Mouse (Mus musculus) heart, embryonic 13.5 days (tissue): ENCODE results near the gene Akap8l. TPM values are rescaled to one million over a fixed set of nuclear protein-coding genes. Genes with fewer than 3 reads are reported as not detected.

ENCODE experiments used
- ATAC-seq: fragments of 200-750 bp; cut with Nextera tagmentation; 2 replicates; pipeline ENCODE4 v1.8.0; 2017; ENCODE audit warnings: moderate TSS enrichment; ENCODE audit not compliant: insufficient number of reproducible peaks, low FRiP score, low TSS enrichment; ENCODE audit errors: extremely low read depth
- H3K27ac ChIP-seq: fragments of 300-500 bp; sonication (generic); replicated peaks from 2 replicates; pipeline ENCODE4 v1.5.1; 2015; ENCODE audit warnings: moderate library complexity, mild to moderate bottlenecking, inconsistent platforms
- H3K27me3 ChIP-seq: fragments of 300-500 bp; sonication (generic); replicated peaks from 2 replicates; pipeline ENCODE4 v1.6.1; 2015; ENCODE audit warnings: mild to moderate bottlenecking, inconsistent platforms
- H3K36me3 ChIP-seq: fragments of 300-500 bp; sonication (generic); 2 replicates; pipeline ENCODE4 v1.6.1; 2015; ENCODE audit warnings: mild to moderate bottlenecking, inconsistent platforms
- H3K4me1 ChIP-seq: fragments of 300-500 bp; sonication (generic); 2 replicates; pipeline ENCODE4 v1.6.1; 2015; ENCODE audit warnings: inconsistent platforms
- H3K4me2 ChIP-seq: fragments of 300-500 bp; sonication (generic); 2 replicates; pipeline ENCODE4 v1.6.1; 2015; ENCODE audit warnings: inconsistent platforms, mild to moderate bottlenecking, moderate library complexity
- H3K4me3 ChIP-seq: fragments of 300-500 bp; sonication (generic); 2 replicates; pipeline ENCODE4 v1.5.1; 2015; ENCODE audit warnings: moderate library complexity, mild to moderate bottlenecking, inconsistent platforms
- H3K9ac ChIP-seq: fragments of 300-500 bp; sonication (generic); 2 replicates; pipeline ENCODE4 v1.6.1; 2015; ENCODE audit warnings: inconsistent platforms, mild to moderate bottlenecking, moderate library complexity
- H3K9me3 ChIP-seq: fragments of 300-500 bp; sonication (generic); 2 replicates; pipeline ENCODE4 v1.6.1; 2016; ENCODE audit warnings: inconsistent platforms
- WGBS: fragments of 180-500 bp; shearing (Covaris S2); methylation state at CpG from one replicate; pipeline ENCODE4 v1.1.7; 2015; ENCODE audit warnings: mixed read lengths; 5-methylcytosine and 5-hydroxymethylcytosine counted together
- polyA plus RNA-seq: library from polyadenylated mRNA; unstranded; fragments of >200 nt; fragmentation: Nextera tagmentation; extraction: Ambion mirVana; gene quantifications from 2 replicates; pipeline ENCODE4 v1.2.1, GENCODE M21; 2015

The Akap8l gene
- polyA plus RNA-seq, 1 experiment from 2014 or later = 84.3 TPM

GRCm38 (mm10) chr17:32340110-32340509 is 10.3 kb downstream of the Akap8l start:
- Histone ChIP-seq H3K27me3 (no peaks in the 10 kb centered on the region), H3K27ac (no peak overlapping the region), H3K36me3 (peaks cover 84% of the 10 kb centered on the region), H3K4me3 (no peak overlapping the region), H3K4me1 (no peaks in the 10 kb centered on the region), H3K4me2 (no peak overlapping the region), H3K9ac (no peak overlapping the region), H3K9me3 (no peaks in the 10 kb centered on the region)
- ATAC-seq = no peak
- 56% methylated on average over 1 of the region's 1 CpGs for WGBS

GRCm38 (mm10) chr17:32335869-32336268 is 14.5 kb downstream of the Akap8l start:
- Histone ChIP-seq H3K4me2 (no peak overlapping the region), H3K9ac (no peak overlapping the region), H3K4me3 (no peak overlapping the region), H3K9me3 (no peaks in the 10 kb centered on the region), H3K27me3 (no peaks in the 10 kb centered on the region), H3K27ac (no peak overlapping the region), H3K4me1 (no peaks in the 10 kb centered on the region), H3K36me3 (peaks cover 91% of the 10 kb centered on the region)
- WGBS = 72% methylated on average over 2 of the region's 2 CpGs
- ATAC-seq = no peak

GRCm38 (mm10) chr17:32334921-32335320 is 15.5 kb downstream of the Akap8l start:
- no peak overlapping the region for H3K27ac ChIP-seq
- no peaks in the 10 kb centered on the region for H3K4me1 ChIP-seq
- H3K36me3 ChIP-seq = peaks cover 97% of the 10 kb centered on the region
- no peak for ATAC-seq
- H3K4me2 ChIP-seq = no peak overlapping the region
- no peak overlapping the region for H3K4me3 ChIP-seq
- no peak overlapping the region for H3K9ac ChIP-seq
- H3K27me3 ChIP-seq = no peaks in the 10 kb centered on the region
- 94% methylated on average over 12 of the region's 12 CpGs for WGBS
- H3K9me3 ChIP-seq = no peaks in the 10 kb centered on the region

GRCm38 (mm10) chr17:32333675-32334303 is 16.6 kb downstream of the Akap8l start:
- no peaks in the 10 kb centered on the region for H3K27me3 ChIP-seq
- peaks cover 96% of the 10 kb centered on the region for H3K36me3 ChIP-seq
- no peak overlapping the region for H3K4me3 ChIP-seq
- no peak overlapping the region for H3K27ac ChIP-seq
- no peaks in the 10 kb centered on the region for H3K4me1 ChIP-seq
- no peaks in the 10 kb centered on the region for H3K9me3 ChIP-seq
- no peak overlapping the region for H3K9ac ChIP-seq
- WGBS = 55% methylated on average over 31 of the region's 31 CpGs
- ATAC-seq = no peak
- H3K4me2 ChIP-seq = no peak overlapping the region

GRCm38 (mm10) chr17:32327501-32327900 is 22.9 kb downstream of the Akap8l start:
- no peak for ATAC-seq
- H3K9me3 ChIP-seq = no peaks in the 10 kb centered on the region
- no peaks in the 10 kb centered on the region for H3K27me3 ChIP-seq
- no peak overlapping the region for H3K4me2 ChIP-seq
- no peak overlapping the region for H3K27ac ChIP-seq
- peaks cover 5% of the 10 kb centered on the region for H3K4me1 ChIP-seq
- peaks cover 87% of the 10 kb centered on the region for H3K36me3 ChIP-seq
- no peak overlapping the region for H3K9ac ChIP-seq
- H3K4me3 ChIP-seq = no peak overlapping the region

- WGBS = 93% methylated on average over 1 of the region's 1 CpGs
- H3K9me3 ChIP-seq = no peaks in the 10 kb centered on the region
- 0 out of 2 replicates have a peak overlapping the region, but pooled peaks have one; percentile 8 for H3K9ac ChIP-seq
- peaks cover 36% of the 10 kb centered on the region for H3K4me1 ChIP-seq
- no peak overlapping the region for H3K27ac ChIP-seq
- H3K4me3 ChIP-seq = no peak overlapping the region
- H3K4me2 ChIP-seq = peak overlapping the region; percentile 90; the same call in 1 of the 2 replicates
- no peak for ATAC-seq
- peaks cover 51% of the 10 kb centered on the region for H3K36me3 ChIP-seq
- H3K27me3 ChIP-seq = no peaks in the 10 kb centered on the region
Measured at GRCm38 (mm10) chr17:32322809-32323208, 27.6 kb downstream of the Akap8l start.

- H3K4me1 ChIP-seq = peaks cover 38% of the 10 kb centered on the region
- no peaks in the 10 kb centered on the region for H3K9me3 ChIP-seq
- peak overlapping the region; percentile 90 for H3K4me2 ChIP-seq
- H3K4me3 ChIP-seq = peak overlapping the region; percentile 95
- H3K27me3 ChIP-seq = no peaks in the 10 kb centered on the region
- 13% methylated on average over 6 of the region's 6 CpGs for WGBS
- peak overlapping the region; percentile 87 for H3K9ac ChIP-seq
- no peak for ATAC-seq
- peaks cover 54% of the 10 kb centered on the region for H3K36me3 ChIP-seq
- H3K27ac ChIP-seq = peak overlapping the region; percentile 98
Measured at GRCm38 (mm10) chr17:32321836-32322235, 28.6 kb downstream of the Akap8l start.

GRCm38 (mm10) chr17:32321390-32321734 is 29.0 kb downstream of the Akap8l start:
- Histone ChIP-seq H3K4me3 (peak overlapping the region; percentile 95), H3K9me3 (no peaks in the 10 kb centered on the region), H3K4me1 (peaks cover 38% of the 10 kb centered on the region), H3K27ac (peak overlapping the region; percentile 98), H3K4me2 (peak overlapping the region; percentile 90), H3K27me3 (no peaks in the 10 kb centered on the region), H3K9ac (peak overlapping the region; percentile 87), H3K36me3 (peaks cover 54% of the 10 kb centered on the region)
- WGBS = under 1% methylated on average over 23 of the region's 23 CpGs
- ATAC-seq = peak; percentile 65; the same call in 1 of the 2 replicates

- H3K36me3 ChIP-seq = peaks cover 54% of the 10 kb centered on the region
- WGBS = under 1% methylated on average over 83 of the region's 83 CpGs
- peak; percentile 96 for ATAC-seq
- peak within 1 kb of the TSS; percentile 95 for H3K4me3 ChIP-seq
- peak within 1 kb of the TSS; percentile 98 for H3K27ac ChIP-seq
- peak within 1 kb of the TSS; percentile 96 for H3K9ac ChIP-seq
- peaks cover 38% of the 10 kb centered on the region for H3K4me1 ChIP-seq
- no peaks in the 10 kb centered on the region for H3K9me3 ChIP-seq
- H3K4me2 ChIP-seq = peak within 1 kb of the TSS; percentile 90
- no peaks in the 10 kb centered on the region for H3K27me3 ChIP-seq
Measured at GRCm38 (mm10) chr17:32320597-32321389, 29.6 kb downstream of the Akap8l start, which contains the start of gene Akap8. TSS of gene Akap8 (minus strand) at chr17:32321238.

GRCm38 (mm10) chr17:32319950-32320349 is 30.5 kb downstream of the Akap8l start:
- H3K4me2 ChIP-seq = peak overlapping the region; percentile 90
- peaks cover 38% of the 10 kb centered on the region for H3K4me1 ChIP-seq
- H3K9ac ChIP-seq = peak overlapping the region; percentile 96
- H3K27ac ChIP-seq = peak overlapping the region; percentile 98
- no peaks in the 10 kb centered on the region for H3K27me3 ChIP-seq
- no peak for ATAC-seq
- peak overlapping the region; percentile 95 for H3K4me3 ChIP-seq
- H3K36me3 ChIP-seq = peaks cover 54% of the 10 kb centered on the region
- H3K9me3 ChIP-seq = no peaks in the 10 kb centered on the region
- WGBS = under 1% methylated on average over 7 of the region's 7 CpGs

- H3K4me2 ChIP-seq = no peak overlapping the region
- WGBS = 80% methylated on average over 3 of the region's 3 CpGs
- no peaks in the 10 kb centered on the region for H3K27me3 ChIP-seq
- no peaks in the 10 kb centered on the region for H3K9me3 ChIP-seq
- no peak overlapping the region for H3K4me3 ChIP-seq
- H3K4me1 ChIP-seq = peaks cover 34% of the 10 kb centered on the region
- no peak overlapping the region for H3K27ac ChIP-seq
- H3K9ac ChIP-seq = no peak overlapping the region
- ATAC-seq = no peak
- peaks cover 60% of the 10 kb centered on the region for H3K36me3 ChIP-seq
Measured at GRCm38 (mm10) chr17:32317708-32318107, 32.7 kb downstream of the Akap8l start.
